Mouse (Mus musculus): ENCODE measurements around the gene Hnrnpk. TPM values are rescaled to one million over a fixed set of nuclear protein-coding genes. Genes with fewer than 3 reads are reported as not detected.
"Not testable (repeated sequence)": the region's sequence is repeated elsewhere in the genome, so short reads cannot be mapped to it uniquely, and the experiment has no call there.

Hnrnpk gene
- polyA plus RNA-seq (2015; fragmentation: Nextera tagmentation; extraction: Ambion mirVana) = 1,347 and 1,359 TPM in 2 replicates

DNA sequence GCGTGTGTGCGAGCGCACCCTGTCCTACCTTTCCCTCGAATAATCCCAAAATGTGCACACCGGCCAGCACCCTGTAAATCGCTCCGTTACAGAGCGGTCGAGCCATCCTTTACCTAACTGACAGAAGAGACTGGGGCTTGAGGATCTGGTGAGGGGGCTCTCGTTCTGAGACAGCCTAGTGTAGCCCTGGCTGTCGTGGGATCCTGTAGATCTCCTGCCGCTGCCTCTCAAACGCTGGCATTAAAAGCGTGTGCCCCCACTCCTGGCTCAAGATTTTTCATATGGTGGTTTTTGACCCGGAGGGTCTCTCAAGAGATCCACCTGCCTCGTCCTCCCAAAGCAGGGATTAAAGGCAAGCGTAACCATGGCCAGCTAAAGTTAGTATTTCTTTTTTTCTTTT, at the start of gene Hnrnpk:
Gene Hnrnpk, minus strand, starts transcription at position 101 of the 400 bp plus-strand sequence.
- not testable (repeated sequence) for H3K4me1 ChIP-seq; H3K36me3 ChIP-seq (replicated peaks); H3K27me3 ChIP-seq (replicated peaks); H3K9me3 ChIP-seq; ATAC-seq (replicated peaks)
- Histone ChIP-seq H3K27ac (peak within 1 kb of the TSS; percentile 100), H3K4me3 (peak within 1 kb of the TSS; percentile 100), H3K9ac (peak within 1 kb of the TSS; percentile 99), H3K4me2 (peak within 1 kb of the TSS; percentile 53)
- WGBS = 5% methylated on average over 17 of the region's 17 CpGs

DNA sequence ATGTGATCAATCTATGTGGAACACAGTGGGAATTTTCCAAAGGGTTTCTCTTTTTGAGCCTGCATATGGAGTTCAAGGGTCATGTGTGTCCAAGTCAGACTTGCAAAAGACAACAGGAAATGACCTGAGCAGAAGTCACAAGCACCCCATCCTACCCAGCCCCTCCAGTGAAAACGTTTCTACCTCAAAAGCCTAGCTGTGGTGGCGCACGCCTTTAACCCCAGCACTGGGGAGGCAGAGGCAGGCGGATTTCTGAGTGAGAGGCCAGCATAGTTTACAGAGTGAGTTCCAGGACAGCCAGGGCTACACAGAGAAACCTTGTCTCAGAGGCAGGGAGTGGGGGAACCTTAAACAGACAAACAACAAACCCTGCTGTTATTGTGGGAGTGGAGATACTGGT, 49.1 kb upstream of the Hnrnpk start:
- H3K27ac ChIP-seq = no peak overlapping the region
- no peak for ATAC-seq (replicated peaks)
- no peak overlapping the region for H3K4me2 ChIP-seq
- peaks cover 12% of the 10 kb centered on the region for H3K4me1 ChIP-seq
- H3K9me3 ChIP-seq = no peaks in the 10 kb centered on the region
- H3K9ac ChIP-seq = no peak overlapping the region
- WGBS = 78% methylated on average over 4 of the region's 4 CpGs
- H3K36me3 ChIP-seq (replicated peaks) = no peaks in the 10 kb centered on the region
- H3K27me3 ChIP-seq (replicated peaks) = peaks cover 22% of the 10 kb centered on the region
- H3K4me3 ChIP-seq = no peak overlapping the region

DNA sequence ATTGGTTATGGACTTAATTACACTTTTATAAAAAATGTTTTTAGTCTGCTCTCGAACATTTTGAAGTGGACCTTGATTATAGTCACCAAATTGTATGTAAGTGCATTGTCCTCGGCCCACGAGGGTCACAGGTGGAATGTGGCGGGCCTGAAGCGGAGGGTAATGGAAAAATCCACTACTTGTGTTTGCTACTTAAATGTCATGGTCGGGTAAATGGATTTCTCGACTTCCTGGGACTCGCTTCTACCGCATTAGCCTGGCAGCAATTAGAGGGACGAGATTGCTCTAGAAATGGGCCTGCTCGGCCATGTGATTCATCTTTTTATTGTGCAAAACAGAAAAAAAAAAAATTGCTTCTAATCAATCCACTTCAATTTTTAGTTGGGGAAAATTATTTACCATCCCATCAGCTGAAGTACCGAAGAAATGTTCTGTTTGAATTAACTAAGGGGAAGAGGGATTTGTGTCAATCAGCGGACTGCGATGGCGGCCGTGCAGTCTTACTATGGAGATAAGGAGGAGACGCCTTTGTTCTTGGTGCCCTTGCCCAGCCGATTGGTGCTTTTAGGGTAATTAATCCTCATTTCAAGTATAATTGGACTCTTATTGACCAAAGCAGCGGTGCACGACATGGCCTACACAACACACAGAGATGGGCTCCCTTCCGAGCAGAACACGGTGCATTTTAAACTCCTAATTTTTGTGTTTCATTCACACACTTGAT, 47.5 kb upstream of the Hnrnpk start:
- no peaks in the 10 kb centered on the region for H3K36me3 ChIP-seq (replicated peaks)
- no peak overlapping the region for H3K27ac ChIP-seq
- ATAC-seq (replicated peaks) = no peak
- H3K4me3 ChIP-seq = no peak overlapping the region
- H3K27me3 ChIP-seq (replicated peaks) = peaks cover 20% of the 10 kb centered on the region
- peak overlapping the region; percentile 14; the same call in 1 of the 2 replicates for H3K4me2 ChIP-seq
- no peak overlapping the region for H3K9ac ChIP-seq
- WGBS = 37% methylated on average over 22 of the region's 22 CpGs
- H3K9me3 ChIP-seq = no peaks in the 10 kb centered on the region
- peaks cover 12% of the 10 kb centered on the region for H3K4me1 ChIP-seq

DNA sequence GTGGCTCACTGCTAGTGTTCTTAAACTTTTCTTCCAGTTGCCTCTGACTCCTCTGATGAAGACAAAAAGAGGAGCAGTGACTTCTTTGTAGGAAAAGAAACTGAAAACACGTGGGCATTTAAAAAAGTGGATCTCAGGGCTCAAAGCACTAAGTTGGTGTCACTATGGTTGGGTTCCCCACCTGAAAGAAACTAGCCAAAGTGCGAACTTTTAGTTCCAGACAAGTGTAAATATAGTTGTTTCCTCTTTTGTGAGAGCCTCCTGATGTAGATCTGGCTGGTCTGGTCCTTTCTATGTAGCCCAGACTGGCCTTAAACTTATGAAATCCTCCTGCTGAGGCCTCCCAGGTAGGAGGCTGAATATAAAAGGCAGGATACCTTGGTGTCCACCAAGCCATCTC, 43.4 kb upstream of the Hnrnpk start:
- peaks cover 8% of the 10 kb centered on the region; the same call in 1 of the 2 replicates for H3K4me1 ChIP-seq
- 76% methylated on average over 2 of the region's 2 CpGs for WGBS
- 0 out of 2 replicates have a peak, but pooled peaks cover 3% of the 10 kb centered on the region for H3K27me3 ChIP-seq (replicated peaks)
- no peak overlapping the region for H3K4me2 ChIP-seq
- no peak overlapping the region for H3K27ac ChIP-seq
- no peak for ATAC-seq (replicated peaks)
- no peaks in the 10 kb centered on the region for H3K9me3 ChIP-seq
- no peaks in the 10 kb centered on the region for H3K36me3 ChIP-seq (replicated peaks)
- H3K9ac ChIP-seq = no peak overlapping the region
- no peak overlapping the region for H3K4me3 ChIP-seq

DNA sequence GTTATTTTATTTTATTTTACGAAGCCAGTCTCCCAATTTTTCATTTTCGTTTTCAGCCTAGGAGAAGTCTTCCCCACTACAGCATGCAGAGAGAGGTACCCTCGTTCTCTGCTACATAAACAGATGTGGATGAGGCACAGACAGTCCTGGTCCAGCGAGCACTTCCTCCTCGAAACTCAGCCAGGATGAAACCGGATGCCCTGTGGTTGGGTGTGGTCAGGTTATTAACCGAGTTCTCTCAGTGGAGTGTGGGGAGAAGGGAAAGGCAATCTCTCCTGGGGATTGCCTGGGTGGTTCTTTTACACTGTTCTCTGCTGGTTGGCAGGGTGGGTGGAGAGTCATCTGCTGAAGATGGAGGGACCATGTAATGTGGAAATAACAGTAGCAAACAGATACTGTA, 40.6 kb upstream of the Hnrnpk start:
- no peaks in the 10 kb centered on the region for H3K4me1 ChIP-seq
- H3K27ac ChIP-seq = 0 out of 2 replicates have a peak overlapping the region, but pooled peaks have one; percentile 3
- no peaks in the 10 kb centered on the region for H3K9me3 ChIP-seq
- H3K27me3 ChIP-seq (replicated peaks) = no peaks in the 10 kb centered on the region
- WGBS = 70% methylated on average over 7 of the region's 7 CpGs
- no peak overlapping the region for H3K4me2 ChIP-seq
- no peak overlapping the region for H3K4me3 ChIP-seq
- H3K36me3 ChIP-seq (replicated peaks) = no peaks in the 10 kb centered on the region
- no peak overlapping the region for H3K9ac ChIP-seq
- no peak for ATAC-seq (replicated peaks)

DNA sequence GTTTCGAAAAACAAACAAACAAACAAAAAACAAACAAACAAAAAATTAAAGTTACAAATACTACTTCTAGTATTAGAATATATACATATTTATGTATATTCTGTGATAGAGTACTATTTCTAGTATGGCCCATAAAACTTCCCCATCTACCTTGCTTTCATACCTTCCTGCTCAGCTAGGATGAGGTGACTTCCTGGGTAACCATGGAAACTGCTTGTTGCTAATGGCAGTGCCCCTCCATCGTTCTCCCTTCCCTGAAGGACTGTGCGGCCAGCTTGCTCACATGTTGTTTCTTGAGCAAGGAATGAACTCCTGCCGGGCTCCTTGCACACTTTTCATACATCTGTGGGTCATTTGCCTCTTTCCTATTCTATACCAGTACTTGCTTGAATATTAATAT, 40.2 kb upstream of the Hnrnpk start:
- no peaks in the 10 kb centered on the region for H3K36me3 ChIP-seq (replicated peaks)
- 53% methylated on average over 4 of the region's 4 CpGs for WGBS
- H3K27ac ChIP-seq = 0 out of 2 replicates have a peak overlapping the region, but pooled peaks have one; percentile 3
- H3K9ac ChIP-seq = no peak overlapping the region
- peak; percentile 73; the same call in 1 of the 2 replicates for ATAC-seq (replicated peaks)
- H3K9me3 ChIP-seq = no peaks in the 10 kb centered on the region
- H3K4me1 ChIP-seq = no peaks in the 10 kb centered on the region
- no peak overlapping the region for H3K4me2 ChIP-seq
- H3K27me3 ChIP-seq (replicated peaks) = no peaks in the 10 kb centered on the region
- no peak overlapping the region for H3K4me3 ChIP-seq

DNA sequence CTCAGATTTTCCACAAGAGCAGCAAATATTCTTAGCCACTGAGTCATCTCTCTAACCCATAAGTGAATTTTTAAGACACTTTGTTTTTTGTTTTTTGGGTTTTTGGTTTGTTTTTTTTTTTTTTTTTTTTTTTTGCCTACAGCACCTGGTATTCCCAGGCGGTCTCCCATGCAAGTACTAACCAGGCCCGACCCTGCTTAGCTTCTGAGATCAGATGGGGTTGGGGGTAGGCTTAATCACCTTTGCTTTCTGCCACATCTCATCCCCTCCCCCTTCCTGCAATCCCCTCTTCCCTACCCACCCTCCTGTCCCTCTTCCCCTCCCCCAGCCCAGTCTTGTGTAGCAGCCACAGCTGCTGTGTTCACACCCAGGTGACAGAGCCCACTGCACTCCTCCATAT, 36.6 kb upstream of the Hnrnpk start:
- Histone ChIP-seq H3K9me3 (no peaks in the 10 kb centered on the region), H3K4me3 (no peak overlapping the region), H3K27me3 (replicated peaks) (no peaks in the 10 kb centered on the region), H3K4me2 (no peak overlapping the region), H3K4me1 (no peaks in the 10 kb centered on the region), H3K36me3 (replicated peaks) (no peaks in the 10 kb centered on the region), H3K27ac (no peak overlapping the region), H3K9ac (no peak overlapping the region)
- WGBS = 61% methylated on average over 2 of the region's 2 CpGs
- no peak for ATAC-seq (replicated peaks)

DNA sequence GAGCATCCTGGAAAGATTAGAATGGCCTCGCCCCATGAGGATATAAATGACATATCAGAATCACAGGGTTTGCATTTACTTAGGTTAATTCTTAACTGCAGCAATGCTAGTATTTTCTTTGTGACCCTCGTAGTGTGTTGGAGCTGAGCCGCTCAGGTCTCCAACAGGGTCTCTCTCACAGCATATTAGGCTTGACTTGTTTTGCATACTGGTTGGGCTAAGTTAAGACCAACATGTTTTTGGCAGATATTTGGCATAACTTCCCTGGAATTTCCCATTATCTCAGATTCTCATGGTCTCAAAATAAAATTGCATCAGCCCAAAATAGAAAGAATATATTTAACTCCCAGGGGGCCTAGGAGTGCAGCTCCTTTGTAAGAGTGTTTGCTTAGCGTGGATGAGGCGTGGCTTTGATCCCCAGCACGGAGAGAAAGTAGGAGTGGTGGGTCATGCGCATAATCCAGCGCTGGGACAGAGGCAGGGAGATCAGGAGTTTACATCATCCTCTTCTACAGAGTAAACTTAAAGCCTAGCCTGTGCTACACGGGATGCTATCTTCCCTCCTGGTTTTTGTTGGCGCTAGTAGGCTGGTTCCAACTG, 20.0 kb upstream of the Hnrnpk start:
- Histone ChIP-seq H3K4me3 (no peak overlapping the region), H3K9ac (no peak overlapping the region), H3K36me3 (replicated peaks) (no peaks in the 10 kb centered on the region), H3K27ac (no peak overlapping the region), H3K9me3 (no peaks in the 10 kb centered on the region), H3K27me3 (replicated peaks) (no peaks in the 10 kb centered on the region), H3K4me2 (no peak overlapping the region), H3K4me1 (no peaks in the 10 kb centered on the region)
- WGBS = 66% methylated on average over 10 of the region's 10 CpGs
- ATAC-seq (replicated peaks) = no peak

DNA sequence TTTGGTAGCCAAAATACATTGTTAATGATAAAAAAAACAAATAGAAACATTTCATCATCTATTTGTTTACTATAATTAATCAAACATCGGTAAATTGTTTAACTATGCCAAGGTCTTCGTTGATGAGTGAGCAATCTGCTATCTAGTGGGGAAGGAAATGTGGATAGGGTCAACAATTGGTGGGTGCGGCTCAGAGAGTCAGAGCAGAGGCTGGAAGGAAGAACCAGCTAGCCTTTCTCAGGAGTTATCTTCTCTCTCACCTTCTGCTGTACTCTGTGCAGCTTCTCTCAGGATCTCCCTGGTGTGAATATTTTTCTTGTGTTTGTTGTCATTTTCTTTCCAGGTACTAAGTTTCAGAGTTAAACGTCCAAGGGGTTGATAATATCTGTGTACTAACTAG, 19.1 kb upstream of the Hnrnpk start:
- H3K4me1 ChIP-seq = no peaks in the 10 kb centered on the region
- no peak for ATAC-seq (replicated peaks)
- no peaks in the 10 kb centered on the region for H3K27me3 ChIP-seq (replicated peaks)
- no peak overlapping the region for H3K9ac ChIP-seq
- H3K4me2 ChIP-seq = no peak overlapping the region
- 92% methylated on average over 4 of the region's 4 CpGs for WGBS
- no peaks in the 10 kb centered on the region for H3K36me3 ChIP-seq (replicated peaks)
- H3K9me3 ChIP-seq = no peaks in the 10 kb centered on the region
- H3K27ac ChIP-seq = no peak overlapping the region
- H3K4me3 ChIP-seq = no peak overlapping the region

DNA sequence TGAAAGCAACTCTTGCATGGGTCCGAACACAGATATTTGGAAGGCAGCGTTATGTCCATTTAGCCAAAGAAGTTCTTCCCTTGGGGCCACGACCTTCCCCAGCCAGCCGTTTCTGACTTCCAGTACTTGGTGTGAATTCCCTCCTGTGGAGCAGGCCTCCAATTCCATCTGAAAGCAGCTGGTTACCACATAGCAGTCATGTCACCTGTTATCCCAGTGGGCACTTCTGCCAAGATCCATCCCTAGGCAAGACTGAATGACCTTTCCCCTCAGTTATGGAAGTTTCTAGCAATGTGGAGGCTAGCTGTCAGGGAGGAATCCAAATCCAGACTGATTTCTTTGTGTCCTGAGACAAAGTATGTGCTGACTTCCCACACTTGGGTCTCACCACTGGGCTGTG, 17.9 kb upstream of the Hnrnpk start:
- Histone ChIP-seq H3K27me3 (replicated peaks) (no peaks in the 10 kb centered on the region), H3K4me3 (no peak overlapping the region), H3K36me3 (replicated peaks) (no peaks in the 10 kb centered on the region), H3K27ac (no peak overlapping the region), H3K9me3 (no peaks in the 10 kb centered on the region), H3K4me1 (no peaks in the 10 kb centered on the region), H3K4me2 (no peak overlapping the region), H3K9ac (no peak overlapping the region)
- 85% methylated on average over 4 of the region's 4 CpGs for WGBS
- no peak for ATAC-seq (replicated peaks)

DNA sequence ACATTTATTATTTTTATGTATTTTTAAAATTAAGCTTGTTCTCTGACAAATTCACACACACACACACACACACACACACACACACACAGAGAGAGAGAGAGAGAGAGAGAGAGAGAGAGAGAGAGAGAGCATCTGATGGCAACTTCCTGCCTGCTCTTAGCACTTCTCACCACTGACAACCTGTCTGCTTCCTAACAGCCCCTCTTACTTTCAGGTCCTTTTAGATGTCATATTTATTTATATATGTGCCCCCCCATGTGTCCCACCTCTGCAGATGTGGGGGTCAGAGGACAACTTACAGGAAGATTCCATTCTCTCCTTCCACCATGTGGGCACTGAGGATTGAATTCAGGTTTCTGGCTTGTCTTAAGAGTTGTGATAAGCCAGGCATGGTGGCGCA, 16.1 kb upstream of the Hnrnpk start:
- no peaks in the 10 kb centered on the region for H3K9me3 ChIP-seq
- no peak overlapping the region for H3K4me2 ChIP-seq
- H3K4me1 ChIP-seq = no peaks in the 10 kb centered on the region
- H3K27ac ChIP-seq = no peak overlapping the region
- H3K4me3 ChIP-seq = no peak overlapping the region
- H3K27me3 ChIP-seq (replicated peaks) = no peaks in the 10 kb centered on the region
- H3K36me3 ChIP-seq (replicated peaks) = no peaks in the 10 kb centered on the region
- ATAC-seq (replicated peaks) = no peak
- no peak overlapping the region for H3K9ac ChIP-seq
- 90% methylated on average over 1 of the region's 1 CpGs for whole genome bisulfite sequencing

DNA sequence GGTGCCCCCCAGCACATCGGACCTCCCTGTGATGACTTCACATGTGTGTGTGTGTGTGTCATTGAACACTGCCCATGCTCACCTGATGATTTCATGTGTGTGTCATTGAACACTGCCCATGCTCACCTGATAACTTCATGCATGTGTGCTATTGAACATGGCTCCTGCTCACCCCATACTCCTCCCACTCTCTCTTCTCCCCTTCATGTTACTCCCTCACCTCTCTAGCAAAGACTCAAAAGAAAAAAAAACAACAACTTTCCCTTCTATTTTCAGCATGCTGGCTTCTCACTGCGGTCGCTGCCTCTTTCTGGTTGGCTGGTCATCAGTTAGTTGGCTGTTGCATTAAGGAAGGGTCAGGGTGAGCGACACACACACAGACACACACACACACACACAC, 15.5 kb upstream of the Hnrnpk start:
- H3K4me1 ChIP-seq = no peaks in the 10 kb centered on the region

DNA sequence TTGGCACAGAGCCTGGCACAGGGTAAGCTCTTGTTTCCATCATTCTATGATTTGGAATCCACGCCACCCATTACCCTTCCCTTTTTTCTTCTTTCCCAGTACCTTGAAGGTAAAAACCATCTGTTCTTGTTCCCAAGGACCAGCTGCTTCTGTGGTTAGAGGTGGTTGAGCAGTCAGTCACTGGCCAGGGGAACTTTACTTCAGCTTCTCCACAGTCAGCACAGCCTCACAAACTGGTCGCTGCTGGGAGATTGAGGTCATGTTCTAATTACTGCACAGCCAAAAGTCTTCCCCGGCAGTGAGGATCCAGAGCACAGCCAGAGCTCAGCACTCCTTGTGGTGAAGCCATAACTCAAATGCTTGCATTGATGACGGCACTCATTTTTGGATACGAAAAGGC, 12.7 kb upstream of the Hnrnpk start:
- H3K36me3 ChIP-seq (replicated peaks) = no peaks in the 10 kb centered on the region
- no peak overlapping the region for H3K9ac ChIP-seq
- H3K27ac ChIP-seq = no peak overlapping the region
- H3K4me2 ChIP-seq = no peak overlapping the region
- no peaks in the 10 kb centered on the region for H3K9me3 ChIP-seq
- H3K4me3 ChIP-seq = no peak overlapping the region
- ATAC-seq (replicated peaks) = no peak
- H3K27me3 ChIP-seq (replicated peaks) = no peaks in the 10 kb centered on the region
- WGBS = 85% methylated on average over 5 of the region's 5 CpGs
- H3K4me1 ChIP-seq = no peaks in the 10 kb centered on the region

More for the DNA sequence above, 15.5 kb upstream of the Hnrnpk start:
- 66% methylated on average over 4 of the region's 4 CpGs for WGBS
- no peak overlapping the region for H3K4me2 ChIP-seq
- H3K27me3 ChIP-seq (replicated peaks) = no peaks in the 10 kb centered on the region
- H3K36me3 ChIP-seq (replicated peaks) = no peaks in the 10 kb centered on the region
- H3K9me3 ChIP-seq = no peaks in the 10 kb centered on the region
- H3K27ac ChIP-seq = no peak overlapping the region
- ATAC-seq (replicated peaks) = no peak
- no peak overlapping the region for H3K4me3 ChIP-seq
- H3K9ac ChIP-seq = no peak overlapping the region

Measured in midbrain, embryonic 15.5 days (tissue).